Mouse (Mus musculus) liver, adult 10 weeks (tissue): ENCODE data around the gene Olfr266. TPM values are rescaled to one million over a fixed set of nuclear protein-coding genes. Genes with fewer than 3 reads are reported as not detected.

Source experiments
- polyA plus RNA-seq: library from polyadenylated mRNA; stranded (reverse); fragments of 350-450 nt; fragmentation: Illumina TruSeq; extraction: RNeasy Lipid Tissue Mini Kit (QIAGEN cat#74804); gene quantifications from one replicate; pipeline ENCODE4 v1.2.3, GENCODE M21; 2014; ENCODE audit warnings: low read depth, low replicate concordance

Gene Olfr266
- polyA plus RNA-seq = not detected

DNA sequence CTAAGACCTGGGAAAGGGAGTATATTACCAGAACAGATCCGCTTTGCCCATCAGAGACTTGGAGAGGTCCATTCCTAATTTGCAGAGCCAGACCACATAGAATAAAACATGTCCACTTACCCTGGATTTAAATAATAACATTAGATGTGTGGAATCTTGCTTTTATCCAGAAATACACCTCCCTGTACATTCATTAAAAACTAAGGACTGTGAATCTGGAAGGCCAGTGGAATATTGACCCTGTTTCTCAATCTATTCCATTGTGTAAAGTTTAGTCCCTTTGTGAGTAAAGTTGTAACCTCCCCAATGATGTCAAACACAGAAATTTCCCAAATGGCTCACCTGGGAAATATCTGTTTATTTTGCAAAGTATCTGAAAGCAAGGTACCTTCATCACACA is at the start of gene Olfr266:
Olfr266 (minus strand) TSS at position 101 of the 400 bp plus-strand sequence.

DNA sequence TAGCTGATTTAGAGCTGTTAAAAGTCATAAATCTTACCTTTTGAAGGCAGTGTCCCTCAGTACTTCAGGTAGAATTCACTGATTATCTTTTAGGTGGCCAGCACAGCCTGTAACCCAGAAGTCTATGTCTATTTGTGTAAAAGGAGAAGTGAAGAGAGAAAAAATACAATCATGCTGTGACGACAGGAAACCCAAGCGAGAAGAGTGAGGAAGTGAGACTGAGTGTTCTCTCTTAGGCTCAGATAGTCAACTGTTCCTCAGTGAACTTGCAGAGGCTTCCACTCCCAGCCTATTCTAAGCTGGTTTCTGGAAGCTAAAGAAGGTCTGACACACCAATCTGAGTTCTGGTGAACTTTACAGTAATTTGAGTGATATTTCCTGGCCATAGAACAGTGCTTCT is 36.2 kb downstream of the Olfr266 start, which contains the start of gene Cd53:
Cd53 (minus strand) TSS at position 220 of the 400 bp plus-strand sequence.

Other genes with a start within 250 kb of the Olfr266 start
- 30.5 TPM for gene Lrif1, start 141.3 kb downstream of the Olfr266 start, polyA plus RNA-seq
- gene Cd53, start 36.1 kb downstream of the Olfr266 start, polyA plus RNA-seq = 23.1 TPM
- not detected for gene Kcna3, start 209.9 kb upstream of the Olfr266 start, polyA plus RNA-seq